Mouse (Mus musculus): ENCODE data around the gene Adgrl2. TPM values are rescaled to one million over a fixed set of nuclear protein-coding genes. Genes with fewer than 3 reads are reported as not detected.

Gene Adgrl2
- total and polyA plus RNA-seq, 3 experiments, result 0.34 to 6.6 (median 3.2) TPM

DNA sequence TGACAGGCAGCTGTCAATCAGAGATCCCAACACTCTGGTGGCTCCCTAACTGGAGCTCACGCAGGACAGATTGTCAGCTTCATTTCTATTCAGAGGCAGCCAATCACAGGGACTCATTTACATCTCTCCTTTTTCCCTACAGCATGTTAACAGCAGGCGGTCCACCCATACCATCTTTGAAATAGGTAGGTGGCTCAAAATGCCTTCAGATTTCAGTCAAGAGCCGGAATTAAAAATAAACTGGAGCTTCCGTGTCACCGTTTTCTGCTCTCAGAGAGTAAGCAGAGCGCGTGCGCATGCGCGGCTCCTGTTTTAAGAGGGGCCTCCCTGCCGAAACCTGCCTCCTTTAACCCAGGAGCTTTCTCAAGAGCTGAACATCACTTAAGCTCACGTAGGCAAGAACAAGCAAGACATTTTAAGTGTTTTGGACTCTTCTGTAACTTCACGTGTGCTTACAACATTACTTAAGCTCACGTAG is 67.7 kb downstream of the Adgrl2 start:
- Histone ChIP-seq H3K9me3 (replicated peaks; ENCODE audit: low read length) (no peaks in the 10 kb centered on the region), H3K36me3 (replicated peaks in 1 of 2; ENCODE audit: control insufficient read depth in 1 of 2, insufficient read depth in 1 of 2, low read length in 1 of 2) (no peaks in the 10 kb centered on the region), H3K9ac (ENCODE audit: insufficient read depth, low read depth) (no peak overlapping the region), H3K4me2 (ENCODE audit: insufficient read depth, low read depth, poor library complexity, severe bottlenecking) (no peak overlapping the region), H3K79me2 (replicated peaks; ENCODE audit: control insufficient read depth, extremely low read depth, insufficient read depth, poor library complexity, severe bottlenecking) (no peaks in the 10 kb centered on the region; the same call in 1 of the 2 replicates), H3K4me1 (ENCODE audit: control insufficient read depth in 1 of 2, insufficient read depth in 2 of 2) (peaks cover 0 to 20% of the 10 kb centered on the region in 2 experiments; a peak in 3 of 4 replicates), H3K27me3 (replicated peaks) (no peaks in the 10 kb centered on the region), H3K27ac (ENCODE audit: insufficient read depth, low read depth) (no peak overlapping the region), H3K4me3 (replicated peaks in 1 of 3; ENCODE audit: low read depth in 2 of 3, low read length in 2 of 3, poor library complexity in 1 of 3) (no peak overlapping the region)
- in situ Hi-C loops (cut with MboI; ENCODE audit: low pct_ligation_motif_present, low pct_unique_long_range_greater_than_20kb, low sequenced_read_pairs), result no loop called here
- dilution Hi-C loops (cut with MboI; ENCODE audit: extremely low pct_ligation_motif_present, extremely low pct_unique_long_range_greater_than_20kb, low sequenced_read_pairs), result no loop called here
- DNase-seq (ENCODE audit: extremely low read depth), result no peak
- TF ChIP-seq ETS1 (conservative IDR thresholded peaks at IDR 0.05; ENCODE audit: low read depth, low read length) (no peak), CHD1 (IDR thresholded peaks at IDR 0.05; ENCODE audit: low read depth, low read length) (no peak), ZMIZ1 (IDR thresholded peaks at IDR 0.05; ENCODE audit: low read depth, low read length) (no peak), POLR2AphosphoS2 (IDR thresholded peaks at IDR 0.05; ENCODE audit: low read depth, low read length) (no peak), MXI1 (IDR thresholded peaks at IDR 0.05; ENCODE audit: low read depth, low read length) (no peak), CHD2 (IDR thresholded peaks at IDR 0.05; ENCODE audit: low read length) (no peak), USF2 (conservative IDR thresholded peaks at IDR 0.05; ENCODE audit: low read depth, low read length) (no peak), ZKSCAN1 (IDR thresholded peaks at IDR 0.05; ENCODE audit: borderline replicate concordance, low read depth, low read length) (no peak), JUN (IDR thresholded peaks at IDR 0.05; ENCODE audit: insufficient read depth, low read depth, low read length) (no peak), E2F4 (IDR thresholded peaks at IDR 0.05; ENCODE audit: insufficient replicate concordance, low read depth, low read length) (no peak), GABPA (IDR thresholded peaks at IDR 0.05; ENCODE audit: insufficient replicate concordance, low read depth, low read length) (no peak), RCOR1 (conservative IDR thresholded peaks at IDR 0.05; ENCODE audit: low read depth, low read length) (no peak), USF1 (IDR thresholded peaks at IDR 0.05; ENCODE audit: low read depth, low read length) (no peak), PAX5 (IDR thresholded peaks at IDR 0.05; ENCODE audit: low read length) (no peak), JUND (conservative IDR thresholded peaks at IDR 0.05; ENCODE audit: low read depth, low read length) (no peak)

DNA sequence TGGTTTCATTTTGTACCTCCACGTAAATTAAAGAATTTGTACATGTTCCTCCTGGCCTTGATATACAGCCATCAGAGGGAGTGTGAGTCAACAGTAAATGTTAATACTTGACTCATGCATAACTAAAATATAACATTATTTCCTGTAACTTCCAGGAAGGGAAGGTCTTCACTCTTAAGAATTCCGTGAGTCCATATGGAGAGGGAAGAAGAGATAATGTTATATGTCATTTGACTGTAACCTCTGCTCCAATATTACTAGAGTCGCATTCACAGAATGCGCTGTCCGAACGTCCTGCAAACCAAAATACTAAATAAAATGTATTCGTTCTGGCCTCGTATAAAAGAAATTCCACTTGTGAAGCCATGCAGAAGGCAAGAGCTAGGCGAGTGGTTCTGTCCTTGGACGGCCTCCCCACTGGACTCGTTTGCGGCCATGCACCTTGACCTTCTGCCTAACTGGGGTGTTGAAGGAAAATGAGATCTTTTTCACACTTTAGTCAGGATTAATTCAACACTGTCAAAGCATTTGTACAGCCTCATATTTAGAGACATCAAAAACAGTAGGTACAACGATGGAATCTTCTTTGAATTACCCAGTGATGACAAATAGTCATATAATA is 68.3 kb downstream of the Adgrl2 start:
- H3K79me2 ChIP-seq (replicated peaks; ENCODE audit: control insufficient read depth, extremely low read depth, insufficient read depth, poor library complexity, severe bottlenecking), result no peaks in the 10 kb centered on the region; the same call in 1 of the 2 replicates
- H3K36me3 ChIP-seq (replicated peaks in 1 of 2; ENCODE audit: control insufficient read depth in 1 of 2, insufficient read depth in 1 of 2, low read length in 1 of 2), result no peaks in the 10 kb centered on the region
- H3K4me3 ChIP-seq (replicated peaks in 1 of 3; ENCODE audit: low read depth in 2 of 3, low read length in 2 of 3, poor library complexity in 1 of 3), result no peak overlapping the region
- dilution Hi-C loops (cut with MboI; ENCODE audit: extremely low pct_ligation_motif_present, extremely low pct_unique_long_range_greater_than_20kb, low sequenced_read_pairs), result no loop called here
- TF ChIP-seq CHD2 (IDR thresholded peaks at IDR 0.05; ENCODE audit: low read length) (no peak), ZC3H11A (IDR thresholded peaks at IDR 0.05; ENCODE audit: low read depth, low read length) (no peak), ZKSCAN1 (IDR thresholded peaks at IDR 0.05; ENCODE audit: borderline replicate concordance, low read depth, low read length) (no peak), TBP (conservative IDR thresholded peaks at IDR 0.05; ENCODE audit: low read depth, low read length) (no peak), NRF1 (IDR thresholded peaks at IDR 0.05; ENCODE audit: low read depth, low read length) (no peak), EP300 (IDR thresholded peaks at IDR 0.05; ENCODE audit: low read length) (no peak), ELF1 (IDR thresholded peaks at IDR 0.05; ENCODE audit: low read depth, low read length) (no peak), RCOR1 (conservative IDR thresholded peaks at IDR 0.05; ENCODE audit: low read depth, low read length) (no peak), TCF12 (IDR thresholded peaks at IDR 0.05; ENCODE audit: low read depth, low read length) (no peak), IRF4 (IDR thresholded peaks at IDR 0.05; ENCODE audit: low read depth, low read length) (no peak)
- H3K4me2 ChIP-seq (ENCODE audit: insufficient read depth, low read depth, poor library complexity, severe bottlenecking), result no peak overlapping the region
- peaks cover 0 to 21% of the 10 kb centered on the region in 2 experiments; a peak in 3 of 4 replicates for H3K4me1 ChIP-seq (ENCODE audit: control insufficient read depth in 1 of 2, insufficient read depth in 2 of 2)
- H3K9ac ChIP-seq (ENCODE audit: insufficient read depth, low read depth), result no peak overlapping the region
- in situ Hi-C loops (cut with MboI; ENCODE audit: low pct_ligation_motif_present, low pct_unique_long_range_greater_than_20kb, low sequenced_read_pairs), result no loop called here
- H3K9me3 ChIP-seq (replicated peaks; ENCODE audit: low read length), result no peaks in the 10 kb centered on the region
- no peaks in the 10 kb centered on the region for H3K27me3 ChIP-seq (replicated peaks)
- DNase-seq (ENCODE audit: extremely low read depth), result no peak
- H3K27ac ChIP-seq (ENCODE audit: insufficient read depth, low read depth), result no peak overlapping the region

Measured in CH12.LX (cell line).